Mouse (Mus musculus) G1E (cell line): ENCODE measurements around the gene March1. TPM values are rescaled to one million over a fixed set of nuclear protein-coding genes. Genes with fewer than 3 reads are reported as not detected.

ENCODE experiments used
- ATAC-seq: 2 replicates; pipeline ENCODE4 v1.8.0; 2016; ENCODE audit warnings: mild to moderate bottlenecking; ENCODE audit not compliant: insufficient number of reproducible peaks, poor library complexity, low FRiP score, severe bottlenecking; ENCODE audit errors: extremely low read depth
- DNase-seq: peaks from one replicate; pipeline ENCODE4 v3.0.0; 2012; ENCODE audit warnings: low spot score
- H3K27me3 ChIP-seq: 2 replicates; pipeline ENCODE4 v1.6.1; 2012; ENCODE audit warnings: mild to moderate bottlenecking, low read length, inconsistent platforms; ENCODE audit not compliant: insufficient read depth
- H3K36me3 ChIP-seq: replicated peaks from 2 replicates; pipeline ENCODE3; 2012; ENCODE audit warnings: mild to moderate bottlenecking, inconsistent platforms
- H3K4me1 ChIP-seq: 2 replicates; pipeline ENCODE4 v1.6.1; 2012; ENCODE audit warnings: low read depth, low read length, inconsistent platforms, mixed read lengths; ENCODE audit not compliant: insufficient read depth
- H3K4me3 ChIP-seq: 2 replicates; pipeline ENCODE4 v1.5.1; 2012; ENCODE audit warnings: low read depth, mild to moderate bottlenecking, inconsistent platforms, low read length, moderate library complexity, mixed read lengths
- H3K9me3 ChIP-seq: replicated peaks from 2 replicates; pipeline ENCODE4 v1.6.1; 2012; ENCODE audit warnings: inconsistent platforms
- CTCF ChIP-seq: IDR thresholded peaks from 2 replicates; pipeline ENCODE4 v1.5.1; 2012; ENCODE audit warnings: low read depth, low read length, inconsistent platforms, mixed read lengths
- GATA1 ChIP-seq: IDR thresholded peaks from 2 replicates; pipeline ENCODE4 v1.6.1; 2012; ENCODE audit warnings: borderline replicate concordance, low read length, inconsistent platforms, mixed read lengths
- GATA2 ChIP-seq: IDR thresholded peaks from 2 replicates; pipeline ENCODE4 v1.6.1; 2012; ENCODE audit warnings: low read depth, low read length, inconsistent platforms, borderline replicate concordance
- POLR2AphosphoS5 ChIP-seq: IDR thresholded peaks from 2 replicates; pipeline ENCODE4 v1.6.1; 2012; ENCODE audit warnings: low read depth, low read length, inconsistent platforms; ENCODE audit not compliant: insufficient replicate concordance
- TAL1 ChIP-seq: conservative IDR thresholded peaks from 2 replicates; pipeline ENCODE4 v1.6.1; 2012; ENCODE audit warnings: low read depth, low read length, inconsistent platforms, mixed read lengths
- polyA plus RNA-seq: library from polyadenylated mRNA; stranded (reverse); fragments of >175 nt; gene quantifications from 2 replicates; pipeline ENCODE4 v1.2.3, GENCODE M21; 2012
- total RNA-seq, 2 experiments: library from RNA; stranded (forward) in 1 of 2; stranded (reverse) in 1 of 2; fragments of 200-1000 nt in 1 of 2; fragments of >200 nt in 1 of 2; fragmentation: Nextera tagmentation in 1 of 2; gene quantifications; 2 replicates each; pipeline ENCODE4 v1.2.3; 2014 to 2017

The March1 gene
- total and polyA plus RNA-seq, 3 experiments, result 0.16 TPM; not detected in 2

DNA sequence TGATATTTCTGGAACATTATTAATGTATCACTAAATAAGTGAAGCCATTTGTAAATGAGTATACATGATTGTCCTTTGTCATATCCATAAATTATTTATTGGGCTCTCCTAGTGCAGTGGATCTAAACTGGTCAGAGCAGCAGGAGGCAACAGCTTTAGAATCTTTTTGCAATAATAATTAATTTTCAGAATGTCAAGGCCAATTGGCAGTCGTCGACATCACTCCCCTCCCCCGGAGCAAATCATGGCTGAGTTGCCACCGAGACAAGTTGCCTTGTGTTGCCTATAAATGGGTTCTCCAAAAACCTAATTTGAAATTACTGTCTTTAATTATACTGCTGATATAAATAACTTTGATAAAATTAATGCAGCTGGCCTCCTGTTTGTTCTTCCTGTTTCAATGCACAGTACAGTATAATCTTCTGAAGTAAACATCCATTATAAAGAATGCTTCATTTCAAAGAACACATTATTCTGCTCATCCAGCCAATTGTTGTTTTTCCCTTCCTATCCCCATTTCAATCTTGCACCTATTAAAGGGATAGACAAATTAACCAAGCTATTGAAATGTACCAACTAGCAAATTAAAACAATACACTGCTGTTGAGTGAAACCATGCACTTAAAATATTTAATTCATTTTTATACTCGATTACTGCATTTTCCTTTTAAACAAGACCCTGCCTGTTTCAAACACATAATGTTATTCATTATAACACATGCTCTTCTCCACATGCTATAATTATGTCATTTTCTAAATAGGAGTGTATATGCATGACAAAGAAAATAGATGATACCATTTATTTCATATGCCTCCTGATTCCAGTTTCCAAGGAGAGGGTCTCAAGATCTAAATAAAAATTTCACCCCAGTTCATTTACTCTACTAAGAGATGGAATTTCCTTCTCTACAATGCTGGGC, 745.4 kb downstream of the March1 start:
- ATAC-seq, result no peak
- H3K9me3 ChIP-seq, result no peaks in the 10 kb centered on the region
- H3K4me1 ChIP-seq, result no peaks in the 10 kb centered on the region
- no peak for DNase-seq
- no peaks in the 10 kb centered on the region for H3K36me3 ChIP-seq
- H3K27me3 ChIP-seq, result 0 out of 2 replicates have a peak, but pooled peaks cover 5% of the 10 kb centered on the region
- H3K4me3 ChIP-seq, result no peak overlapping the region
- TF ChIP-seq POLR2AphosphoS5 (no peak), GATA1 (no peak), CTCF (no peak), GATA2 (no peak), TAL1 (no peak)

DNA sequence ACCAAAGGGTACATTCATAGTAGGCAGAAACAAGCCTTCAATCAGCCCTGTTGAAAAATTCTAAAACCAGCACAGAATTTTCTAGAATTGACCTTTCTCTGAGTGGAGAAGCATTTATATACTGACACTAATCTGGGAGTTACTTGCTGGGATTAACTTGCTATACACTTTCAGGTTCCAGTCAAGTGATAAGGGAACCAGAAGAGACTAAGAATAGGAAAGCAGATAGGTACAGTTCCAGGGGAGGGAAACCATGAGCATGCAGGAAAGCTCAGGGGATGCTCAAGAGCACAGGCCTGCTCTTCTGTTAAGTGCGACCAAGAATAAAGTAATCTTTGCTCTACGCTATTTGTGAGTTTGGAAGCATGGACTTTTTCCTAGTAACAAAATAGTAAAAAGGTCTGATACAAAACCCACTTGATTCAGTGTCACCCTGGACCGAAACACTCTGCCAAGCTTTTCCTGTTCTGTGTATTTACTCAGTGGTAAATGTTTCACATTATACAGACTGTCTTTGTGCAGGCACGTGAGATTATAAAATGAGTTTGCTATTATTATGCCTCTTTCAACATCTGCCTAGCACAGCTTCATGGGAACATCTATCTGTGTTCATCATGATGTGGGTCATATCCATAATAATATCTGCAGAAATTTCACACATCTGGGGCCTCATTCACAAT, 766.1 kb downstream of the March1 start:
- Histone ChIP-seq H3K36me3 (no peaks in the 10 kb centered on the region), H3K4me3 (no peak overlapping the region), H3K27me3 (no peaks in the 10 kb centered on the region), H3K4me1 (no peaks in the 10 kb centered on the region), H3K9me3 (no peaks in the 10 kb centered on the region)
- DNase-seq (no peak), ATAC-seq (no peak)
- no peak for TF ChIP-seq POLR2AphosphoS5
- no peak for TF ChIP-seq GATA1
- no peak for TF ChIP-seq TAL1
- no peak for TF ChIP-seq CTCF
- no peak for TF ChIP-seq GATA2

DNA sequence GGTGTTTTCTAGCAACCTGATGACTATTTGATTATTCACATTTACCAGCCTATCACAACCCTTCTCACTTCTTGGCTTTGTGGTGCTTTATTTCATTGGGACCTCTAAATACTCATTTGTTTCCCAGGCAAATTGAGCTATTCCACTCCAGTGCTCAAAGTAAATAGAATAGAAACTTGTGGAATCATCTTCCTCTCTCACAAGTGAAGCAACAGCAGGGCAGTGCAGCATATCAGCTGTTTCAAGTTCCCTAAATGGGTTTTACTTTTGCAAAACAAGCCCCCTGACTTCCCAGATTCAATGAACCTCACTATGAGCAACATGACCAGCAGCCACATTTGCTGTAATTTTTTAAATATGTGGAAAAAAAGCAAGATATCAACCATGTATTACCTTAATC, 768.3 kb downstream of the March1 start:
- ATAC-seq, result no peak
- no peaks in the 10 kb centered on the region for H3K9me3 ChIP-seq
- H3K36me3 ChIP-seq, result no peaks in the 10 kb centered on the region
- DNase-seq, result no peak
- H3K4me1 ChIP-seq, result no peaks in the 10 kb centered on the region
- H3K4me3 ChIP-seq, result no peak overlapping the region
- H3K27me3 ChIP-seq, result no peaks in the 10 kb centered on the region
- TF ChIP-seq POLR2AphosphoS5 (no peak), GATA2 (no peak), GATA1 (no peak), CTCF (no peak), TAL1 (no peak)

DNA sequence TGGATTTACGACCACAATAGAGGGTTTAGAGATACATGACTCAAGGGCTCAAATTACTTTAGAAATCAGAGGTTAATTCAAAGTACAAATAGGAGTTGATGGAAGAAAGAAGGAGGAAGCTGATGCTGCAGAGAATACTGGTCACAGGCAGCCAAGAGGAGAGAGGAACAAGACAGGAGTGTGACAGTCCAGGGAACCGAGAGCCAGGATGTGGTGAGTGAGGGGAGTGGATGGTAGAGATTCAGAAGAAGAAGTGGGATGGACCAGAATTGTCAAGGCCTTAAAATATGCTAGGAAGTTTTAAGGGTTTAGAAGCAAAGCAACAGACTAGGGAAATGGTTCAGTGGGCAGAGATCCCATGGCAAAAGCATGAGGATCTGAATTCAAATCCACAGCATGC, 771.0 kb downstream of the March1 start:
- DNase-seq, result no peak
- H3K27me3 ChIP-seq, result no peaks in the 10 kb centered on the region
- no peaks in the 10 kb centered on the region for H3K36me3 ChIP-seq
- ATAC-seq, result no peak
- no peak for TF ChIP-seq CTCF
- no peak for TF ChIP-seq GATA1
- no peak for TF ChIP-seq TAL1
- no peak for TF ChIP-seq POLR2AphosphoS5
- TF ChIP-seq GATA2, result no peak
- no peak overlapping the region for H3K4me3 ChIP-seq
- H3K4me1 ChIP-seq, result no peaks in the 10 kb centered on the region
- H3K9me3 ChIP-seq, result no peaks in the 10 kb centered on the region

DNA sequence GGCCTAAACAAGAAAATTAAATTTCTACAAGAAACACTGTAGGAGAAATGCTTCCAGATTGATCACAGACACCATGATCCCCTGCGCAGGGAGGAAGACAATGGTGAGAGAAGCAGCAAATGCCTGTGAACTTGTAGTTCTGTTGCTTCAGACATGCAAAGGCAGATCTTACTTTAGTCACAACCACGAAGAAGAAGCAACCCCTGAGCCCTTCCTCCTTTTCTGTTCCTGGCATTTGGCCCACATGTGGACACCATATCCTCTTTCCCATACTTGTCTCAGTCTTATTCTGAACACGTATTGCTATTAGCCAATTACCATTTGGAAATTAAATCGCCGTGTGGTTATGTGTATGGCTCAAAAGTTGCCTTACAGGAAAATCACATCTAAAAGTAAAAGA, 773.9 kb downstream of the March1 start:
- Histone ChIP-seq H3K9me3 (no peaks in the 10 kb centered on the region), H3K36me3 (no peaks in the 10 kb centered on the region), H3K4me1 (no peaks in the 10 kb centered on the region), H3K4me3 (no peak overlapping the region), H3K27me3 (no peaks in the 10 kb centered on the region)
- TF ChIP-seq GATA2, result no peak
- no peak for TF ChIP-seq GATA1
- no peak for TF ChIP-seq CTCF
- TF ChIP-seq TAL1, result no peak
- TF ChIP-seq POLR2AphosphoS5, result no peak
- DNase-seq, result no peak
- ATAC-seq, result no peak

DNA sequence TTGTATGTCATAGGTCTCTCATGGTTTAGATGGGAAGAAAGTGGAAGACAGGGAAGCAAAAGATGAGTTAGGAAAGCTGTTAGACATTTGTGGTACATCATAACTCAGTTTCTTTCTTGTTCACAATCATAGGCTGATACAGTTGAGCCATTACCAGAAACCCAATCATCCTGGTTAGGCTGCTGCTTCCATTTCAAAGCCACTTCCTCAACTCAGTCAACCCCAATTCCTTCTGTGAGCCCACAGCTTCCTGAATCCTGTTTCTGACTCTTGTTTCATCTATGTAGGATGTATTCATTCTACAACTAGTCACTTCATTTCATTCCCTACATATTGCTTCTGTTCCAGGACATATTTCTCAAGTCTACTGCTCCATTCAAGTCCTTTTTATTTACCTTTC, 775.2 kb downstream of the March1 start:
- H3K4me1 ChIP-seq, result no peaks in the 10 kb centered on the region
- DNase-seq (no peak), ATAC-seq (no peak)
- H3K36me3 ChIP-seq, result no peaks in the 10 kb centered on the region
- no peak overlapping the region for H3K4me3 ChIP-seq
- no peaks in the 10 kb centered on the region for H3K27me3 ChIP-seq
- no peaks in the 10 kb centered on the region for H3K9me3 ChIP-seq
- TF ChIP-seq GATA1 (no peak), CTCF (no peak), TAL1 (no peak), GATA2 (no peak), POLR2AphosphoS5 (no peak)
